Mouse (Mus musculus) stomach, postnatal 0 days (tissue): Measurements from ENCODE around the gene Nxnl2.

Source experiments
- CTCF ChIP-seq: IDR thresholded peaks from 2 replicates; pipeline ENCODE4 v1.5.1; 2016; ENCODE audit warnings: antibody characterized with exemption, low read depth, mild to moderate bottlenecking, moderate library complexity
- EP300 ChIP-seq: optimal IDR thresholded peaks from 2 replicates; pipeline ENCODE3; 2016; ENCODE audit warnings: antibody characterized with exemption

- TF ChIP-seq CTCF = no peak
- no peak for TF ChIP-seq EP300
Measured at GRCm38 (mm10) chr13:51152966-51153669, 17.7 kb upstream of the Nxnl2 start.
